Mouse (Mus musculus) midbrain, embryonic 12.5 days (tissue): ENCODE data around the gene Lbhd1. TPM values are rescaled to one million over a fixed set of nuclear protein-coding genes. Genes with fewer than 3 reads are reported as not detected.
"Not testable (repeated sequence)": the region's sequence is repeated elsewhere in the genome, so short reads cannot be mapped to it uniquely, and the experiment has no call there.

ENCODE experiments used
- ATAC-seq: fragments of 200-750 bp; cut with Nextera tagmentation; 2 replicates; pipeline ENCODE4 v1.8.0; 2017; ENCODE audit warnings: low read depth, moderate TSS enrichment, moderate library complexity; ENCODE audit not compliant: low FRiP score
- H3K27ac ChIP-seq: fragments of 300-500 bp; sonication (generic); replicated peaks from 2 replicates; pipeline ENCODE4 v1.5.1; 2016; ENCODE audit warnings: mild to moderate bottlenecking
- H3K27me3 ChIP-seq: fragments of 300-500 bp; sonication (generic); 2 replicates; pipeline ENCODE4 v1.6.1; 2016; ENCODE audit warnings: mild to moderate bottlenecking
- H3K36me3 ChIP-seq: fragments of 300-500 bp; sonication (generic); 2 replicates; pipeline ENCODE4 v1.6.1; 2016
- H3K4me1 ChIP-seq: fragments of 300-500 bp; sonication (generic); 2 replicates; pipeline ENCODE4 v1.6.1; 2016
- H3K4me2 ChIP-seq: fragments of 300-500 bp; sonication (generic); replicated peaks from 2 replicates; pipeline ENCODE4 v1.6.1; 2016; ENCODE audit warnings: mild to moderate bottlenecking, moderate library complexity
- H3K4me3 ChIP-seq: fragments of 300-500 bp; sonication (generic); 2 replicates; pipeline ENCODE4 v1.5.1; 2016; ENCODE audit warnings: mild to moderate bottlenecking
- H3K9ac ChIP-seq: fragments of 300-500 bp; sonication (generic); replicated peaks from 2 replicates; pipeline ENCODE4 v1.6.1; 2016; ENCODE audit warnings: mild to moderate bottlenecking, moderate library complexity
- H3K9me3 ChIP-seq: fragments of 300-500 bp; sonication (generic); 2 replicates; pipeline ENCODE4 v1.6.1; 2016; ENCODE audit warnings: mild to moderate bottlenecking
- WGBS: fragments of 180-500 bp; shearing (Covaris S2); methylation state at CpG from one replicate; pipeline ENCODE4 v1.1.7; 2016; 5-methylcytosine and 5-hydroxymethylcytosine counted together
- polyA plus RNA-seq: library from polyadenylated mRNA; unstranded; fragments of >200 nt; fragmentation: Nextera tagmentation; extraction: Ambion mirVana; gene quantifications from 2 replicates; pipeline ENCODE4 v1.2.1, GENCODE M21; 2016

Gene Lbhd1
- polyA plus RNA-seq, 1 experiment from 2014 or later: 97.2 TPM

- 95% methylated on average over 7 of the region's 7 CpGs for WGBS
- H3K9ac ChIP-seq: no peak overlapping the region
- H3K27ac ChIP-seq: no peak overlapping the region
- peaks cover 51% of the 10 kb centered on the region for H3K36me3 ChIP-seq
- no peaks in the 10 kb centered on the region for H3K9me3 ChIP-seq
- ATAC-seq: no peak
- H3K4me2 ChIP-seq: no peak overlapping the region
- no peaks in the 10 kb centered on the region for H3K27me3 ChIP-seq
- H3K4me3 ChIP-seq: no peak overlapping the region
- peaks cover 19% of the 10 kb centered on the region for H3K4me1 ChIP-seq
Measured at GRCm38 (mm10) chr19:8875031-8875430, 8.5 kb upstream of the Lbhd1 start.

GRCm38 (mm10) chr19:8880311-8881033 is 3.1 kb upstream of the Lbhd1 start, which contains the start of gene Uqcc3:
Uqcc3 (minus strand) TSS chr19:8880923.
- Histone ChIP-seq H3K9ac (peak within 1 kb of the TSS; percentile 80), H3K9me3 (no peaks in the 10 kb centered on the region), H3K4me1 (peaks cover 12% of the 10 kb centered on the region), H3K27me3 (no peaks in the 10 kb centered on the region), H3K36me3 (peaks cover 27% of the 10 kb centered on the region), H3K4me2 (peak within 1 kb of the TSS; percentile 92), H3K4me3 (peak within 1 kb of the TSS; percentile 69), H3K27ac (peak within 1 kb of the TSS; percentile 83)
- under 1% methylated on average over 42 of the region's 42 CpGs for WGBS
- peak; percentile 98 for ATAC-seq

GRCm38 (mm10) chr19:8881034-8881392 is 2.5 kb upstream of the Lbhd1 start:
- peak overlapping the region; percentile 80 for H3K9ac ChIP-seq
- WGBS: 14% methylated on average over 3 of the region's 3 CpGs
- 0 out of 2 replicates have a peak, but pooled peaks have one; percentile 8 for ATAC-seq

GRCm38 (mm10) chr19:8886916-8887584 is 3.5 kb downstream of the Lbhd1 start:
- Histone ChIP-seq H3K27me3 (no peaks in the 10 kb centered on the region), H3K36me3 (peaks cover 16% of the 10 kb centered on the region), H3K4me3 (no peak overlapping the region), H3K9ac (no peak overlapping the region), H3K4me1 (peaks cover 20% of the 10 kb centered on the region), H3K9me3 (no peaks in the 10 kb centered on the region), H3K4me2 (peak overlapping the region; percentile 75), H3K27ac (no peak overlapping the region)
- no peak for ATAC-seq
- 42% methylated on average over 1 of the region's 1 CpGs for WGBS

More at GRCm38 (mm10) chr19:8881034-8881392, 2.5 kb upstream of the Lbhd1 start:
- H3K4me1 ChIP-seq: peaks cover 12% of the 10 kb centered on the region
- H3K36me3 ChIP-seq: peaks cover 21% of the 10 kb centered on the region
- no peak overlapping the region for H3K27ac ChIP-seq
- H3K9me3 ChIP-seq: no peaks in the 10 kb centered on the region
- peak overlapping the region; percentile 69 for H3K4me3 ChIP-seq
- H3K27me3 ChIP-seq: no peaks in the 10 kb centered on the region
- H3K4me2 ChIP-seq: peak overlapping the region; percentile 92

DNA sequence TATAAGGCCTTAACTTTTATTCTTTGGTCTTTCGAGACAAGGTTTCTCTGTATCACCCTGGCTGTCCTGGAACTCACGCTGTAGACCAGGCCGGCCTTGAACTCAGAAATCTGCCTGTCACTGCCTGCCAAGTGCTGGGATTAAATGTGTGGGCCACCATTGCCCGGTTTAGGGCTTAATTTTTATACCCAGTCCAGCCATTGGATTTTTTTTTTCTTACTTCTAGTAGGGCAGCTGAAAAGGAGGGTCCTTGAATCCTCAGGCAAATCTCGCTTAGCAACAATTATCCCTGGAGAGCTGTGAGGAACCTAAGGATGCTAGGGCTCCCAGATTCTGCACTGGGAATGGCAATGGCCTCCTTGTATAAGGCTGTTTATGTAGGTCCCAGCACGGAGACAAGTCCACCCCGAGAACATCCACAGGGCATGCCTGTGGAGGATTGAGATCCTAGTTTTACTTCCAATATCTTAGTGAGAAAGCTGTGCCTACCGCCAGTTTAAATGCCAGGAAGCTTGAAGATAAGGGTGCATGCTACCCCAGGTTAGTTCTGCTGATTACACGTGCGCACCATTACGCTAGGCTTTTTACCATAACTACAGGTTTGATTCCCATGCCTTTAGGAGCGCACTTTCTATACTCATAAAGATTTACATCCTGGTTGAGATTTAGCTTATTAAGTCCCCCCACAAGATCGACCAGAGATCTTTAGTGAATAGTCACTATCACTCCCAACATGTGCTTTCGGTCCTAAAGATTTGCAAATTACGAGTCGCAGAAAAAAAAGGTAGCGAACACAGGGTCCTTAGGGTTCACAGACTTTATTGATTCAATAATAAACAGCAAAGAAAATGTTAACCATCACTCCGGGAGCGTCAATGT is 4.3 kb downstream of the Lbhd1 start:
- H3K27me3 ChIP-seq: no peaks in the 10 kb centered on the region
- H3K36me3 ChIP-seq: peaks cover 16% of the 10 kb centered on the region
- H3K4me3 ChIP-seq: peak overlapping the region; percentile 67
- H3K9ac ChIP-seq: peak overlapping the region; percentile 81
- peaks cover 20% of the 10 kb centered on the region for H3K4me1 ChIP-seq
- no peak for ATAC-seq
- peak overlapping the region; percentile 75 for H3K4me2 ChIP-seq
- no peaks in the 10 kb centered on the region for H3K9me3 ChIP-seq
- 16% methylated on average over 19 of the region's 19 CpGs for WGBS
- peak overlapping the region; percentile 85 for H3K27ac ChIP-seq

DNA sequence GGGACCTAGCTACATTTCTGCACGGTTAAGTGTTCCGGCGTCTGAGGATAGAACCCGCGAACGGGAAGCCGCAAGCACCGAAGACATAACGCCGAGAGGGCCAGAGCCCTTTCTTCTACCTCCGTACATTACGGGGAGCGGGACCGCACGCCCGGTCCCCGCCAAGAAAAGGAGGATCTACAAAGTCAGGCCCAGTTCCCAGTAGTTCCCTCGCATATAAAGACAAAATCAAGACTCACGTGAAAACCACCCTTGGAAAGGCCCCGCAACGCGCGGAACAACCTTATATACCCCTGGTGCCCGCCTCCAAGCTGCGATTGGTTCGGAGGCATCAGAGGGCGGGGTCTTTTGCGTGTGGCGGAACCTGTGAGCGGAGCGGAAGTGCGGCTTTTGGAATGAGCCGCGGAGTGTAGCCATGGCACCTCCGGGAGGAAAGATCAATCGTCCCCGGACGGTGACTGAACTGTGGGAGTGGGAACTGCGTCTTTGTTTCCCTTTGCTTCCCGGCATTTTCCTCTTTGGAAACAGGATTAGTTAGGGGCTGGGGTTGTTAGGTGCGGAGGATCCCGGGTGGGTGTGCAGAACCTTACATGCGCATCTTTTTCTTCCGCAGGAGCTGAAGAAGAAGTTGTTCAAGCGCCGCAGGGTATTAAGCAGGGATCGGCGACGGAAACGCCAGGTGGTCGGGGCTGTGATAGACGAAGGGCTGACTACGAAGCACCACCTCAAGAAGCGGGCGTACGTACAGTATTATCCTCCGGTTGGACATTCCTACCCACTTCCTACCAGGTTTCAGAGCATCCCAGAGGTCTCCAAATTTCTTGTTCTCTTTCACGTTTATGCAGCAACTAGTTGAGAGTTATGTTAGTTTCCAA is 5.2 kb downstream of the Lbhd1 start, which contains the start of the genes 1810009A15Rik and Gm49416:
Gene 1810009A15Rik (plus strand): TSS at position 343 of the 875 bp plus-strand sequence.
Gene Gm49416 (plus strand): TSS at position 416 of the 875 bp plus-strand sequence.
- peak within 1 kb of the TSS; percentile 75 for H3K4me2 ChIP-seq
- peaks cover 25% of the 10 kb centered on the region for H3K4me1 ChIP-seq
- no peaks in the 10 kb centered on the region for H3K9me3 ChIP-seq
- H3K4me3 ChIP-seq: peak within 1 kb of the TSS; percentile 67
- peak; percentile 96 for ATAC-seq
- H3K9ac ChIP-seq: peak within 1 kb of the TSS; percentile 81
- WGBS: under 1% methylated on average over 58 of the region's 58 CpGs
- H3K27me3 ChIP-seq: no peaks in the 10 kb centered on the region
- H3K27ac ChIP-seq: peak within 1 kb of the TSS; percentile 85
- H3K36me3 ChIP-seq: peaks cover 16% of the 10 kb centered on the region

DNA sequence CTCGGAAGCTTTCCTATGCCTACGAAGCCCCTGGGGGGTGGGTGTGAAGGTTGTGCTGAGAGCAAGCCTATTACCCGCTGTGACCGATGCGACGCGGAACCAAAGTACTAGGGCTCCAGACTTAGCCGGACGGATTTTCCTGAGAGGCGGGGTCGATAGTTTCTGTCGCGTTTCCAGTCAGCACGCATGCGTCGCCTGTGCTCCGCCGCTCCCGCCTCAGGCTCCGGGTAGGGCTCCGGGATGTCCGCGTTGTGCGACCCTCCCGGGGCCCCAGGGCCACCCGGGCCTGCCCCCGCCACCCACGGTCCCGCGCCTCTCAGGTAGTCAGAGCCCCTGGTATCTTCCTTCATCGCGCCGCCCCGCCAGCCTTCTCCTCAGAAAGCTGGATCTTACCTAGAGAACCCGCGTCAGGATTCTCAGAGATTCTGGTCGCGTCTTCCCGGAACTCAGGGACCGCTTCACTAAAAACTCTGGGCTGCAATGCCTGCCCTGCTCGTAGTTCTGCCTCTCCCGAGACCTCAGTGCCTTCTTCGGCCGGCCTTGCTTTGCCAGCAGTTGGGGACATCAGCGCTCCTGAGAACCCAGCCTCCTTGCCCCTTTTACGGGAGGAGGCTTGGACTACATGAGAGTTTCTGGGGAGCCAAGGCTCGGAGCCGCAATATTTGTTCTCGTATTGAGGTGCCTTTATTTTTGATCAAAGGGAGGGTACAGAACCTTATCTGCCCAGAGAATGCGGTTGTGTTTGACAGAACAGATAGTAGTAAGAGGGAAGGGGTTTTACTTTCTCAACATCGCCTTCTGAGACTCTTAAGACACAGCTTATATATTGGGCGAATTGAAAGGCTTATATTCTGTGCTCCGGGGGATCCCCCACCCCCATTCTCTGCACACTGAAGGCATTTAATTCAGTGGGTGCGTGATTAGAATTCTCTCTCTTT is 9.6 kb downstream of the Lbhd1 start, which contains the start of gene Ints5:
Gene Ints5 (plus strand): TSS at position 177 of the 938 bp plus-strand sequence.
- Histone ChIP-seq H3K36me3 (peaks cover 39% of the 10 kb centered on the region), H3K4me2 (peak within 1 kb of the TSS; percentile 80), H3K4me1 (peaks cover 29% of the 10 kb centered on the region), H3K27ac (peak within 1 kb of the TSS; percentile 85), H3K9ac (peak within 1 kb of the TSS; percentile 96), H3K4me3 (peak within 1 kb of the TSS; percentile 87), H3K27me3 (no peaks in the 10 kb centered on the region), H3K9me3 (no peaks in the 10 kb centered on the region)
- ATAC-seq: peak; percentile 36
- WGBS: 3% methylated on average over 54 of the region's 54 CpGs

DNA sequence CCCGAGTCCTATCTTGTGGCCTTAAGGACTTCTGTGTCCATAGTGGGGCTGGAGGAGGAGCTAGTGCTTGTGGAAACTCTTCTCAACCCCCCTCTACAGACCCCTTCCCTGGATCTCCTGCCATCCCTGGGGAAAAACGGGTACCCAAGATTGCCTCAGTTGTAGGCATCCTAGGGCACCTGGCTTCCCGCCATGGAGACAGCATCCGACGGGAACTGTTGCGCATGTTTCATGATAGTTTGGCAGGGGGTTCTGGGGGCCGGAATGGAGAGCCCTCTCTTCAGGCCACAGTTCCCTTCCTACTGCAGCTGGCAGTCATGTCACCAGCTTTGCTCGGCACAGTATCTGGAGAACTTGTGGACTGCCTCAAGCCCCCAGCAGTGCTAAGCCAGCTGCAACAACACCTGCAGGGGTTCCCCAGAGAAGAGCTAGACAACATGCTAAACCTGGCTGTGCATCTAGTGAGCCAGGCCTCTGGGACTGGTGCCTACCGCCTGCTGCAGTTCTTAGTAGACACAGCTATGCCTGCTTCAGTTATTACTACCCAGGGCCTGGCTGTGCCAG is 11.9 kb downstream of the Lbhd1 start:
- Histone ChIP-seq H3K9me3 (no peaks in the 10 kb centered on the region), H3K9ac (no peak overlapping the region), H3K4me2 (no peak overlapping the region), H3K27me3 (no peaks in the 10 kb centered on the region), H3K4me3 (no peak overlapping the region), H3K4me1 (peaks cover 29% of the 10 kb centered on the region), H3K27ac (no peak overlapping the region), H3K36me3 (peaks cover 36% of the 10 kb centered on the region)
- no peak for ATAC-seq
- 93% methylated on average over 9 of the region's 9 CpGs for WGBS

GRCm38 (mm10) chr19:8896231-8896630 is 12.7 kb downstream of the Lbhd1 start:
- 88% methylated on average over 5 of the region's 5 CpGs for WGBS
- peaks cover 28% of the 10 kb centered on the region for H3K36me3 ChIP-seq
- peaks cover 29% of the 10 kb centered on the region for H3K4me1 ChIP-seq
- H3K4me3 ChIP-seq, H3K4me2 ChIP-seq, ATAC-seq, H3K27me3 ChIP-seq, H3K9me3 ChIP-seq, H3K9ac ChIP-seq, H3K27ac ChIP-seq: not testable (repeated sequence)
